Mouse (Mus musculus) stomach, postnatal 0 days (tissue): ENCODE results near the gene Pram1.

Source experiments
- CTCF ChIP-seq: IDR thresholded peaks from 2 replicates; pipeline ENCODE4 v1.5.1; 2016; ENCODE audit warnings: antibody characterized with exemption, low read depth, mild to moderate bottlenecking, moderate library complexity
- EP300 ChIP-seq: optimal IDR thresholded peaks from 2 replicates; pipeline ENCODE3; 2016; ENCODE audit warnings: antibody characterized with exemption

DNA sequence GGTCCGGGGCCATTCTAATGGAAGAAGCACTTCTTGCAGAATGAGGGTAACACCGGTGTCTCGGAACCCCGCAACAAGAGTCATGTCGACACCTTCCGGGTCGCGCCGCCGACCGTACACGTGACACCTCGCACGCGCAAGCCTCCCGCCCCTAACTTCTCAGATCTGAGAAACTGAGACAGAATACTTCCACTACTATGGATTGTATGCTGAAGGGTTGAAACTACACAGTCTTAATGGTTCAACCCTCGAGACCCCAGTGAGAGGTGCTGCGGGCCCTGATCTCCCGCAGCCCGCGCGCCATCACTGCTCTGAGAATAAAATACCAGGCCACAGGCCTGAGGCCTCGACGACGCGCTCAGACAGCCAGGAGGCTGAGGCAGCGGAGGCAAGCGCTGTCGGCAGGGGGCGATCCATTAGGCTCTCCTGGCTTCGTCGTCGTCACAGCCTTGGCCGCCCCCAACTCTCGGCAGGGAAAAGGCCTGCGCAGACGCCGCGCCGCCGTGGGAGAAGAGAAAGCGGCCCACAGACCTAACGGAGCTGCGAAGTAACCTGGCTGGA is 46.9 kb downstream of the Pram1 start:
- TF ChIP-seq EP300 (no peak), CTCF (peak; percentile 66)
